Mouse (Mus musculus): Measurements from ENCODE around the gene Pdzrn3. TPM values are rescaled to one million over a fixed set of nuclear protein-coding genes. Genes with fewer than 3 reads are reported as not detected.

Gene Pdzrn3
- polyA plus RNA-seq, 1 experiment from 2014 or later: 0.54 TPM

DNA sequence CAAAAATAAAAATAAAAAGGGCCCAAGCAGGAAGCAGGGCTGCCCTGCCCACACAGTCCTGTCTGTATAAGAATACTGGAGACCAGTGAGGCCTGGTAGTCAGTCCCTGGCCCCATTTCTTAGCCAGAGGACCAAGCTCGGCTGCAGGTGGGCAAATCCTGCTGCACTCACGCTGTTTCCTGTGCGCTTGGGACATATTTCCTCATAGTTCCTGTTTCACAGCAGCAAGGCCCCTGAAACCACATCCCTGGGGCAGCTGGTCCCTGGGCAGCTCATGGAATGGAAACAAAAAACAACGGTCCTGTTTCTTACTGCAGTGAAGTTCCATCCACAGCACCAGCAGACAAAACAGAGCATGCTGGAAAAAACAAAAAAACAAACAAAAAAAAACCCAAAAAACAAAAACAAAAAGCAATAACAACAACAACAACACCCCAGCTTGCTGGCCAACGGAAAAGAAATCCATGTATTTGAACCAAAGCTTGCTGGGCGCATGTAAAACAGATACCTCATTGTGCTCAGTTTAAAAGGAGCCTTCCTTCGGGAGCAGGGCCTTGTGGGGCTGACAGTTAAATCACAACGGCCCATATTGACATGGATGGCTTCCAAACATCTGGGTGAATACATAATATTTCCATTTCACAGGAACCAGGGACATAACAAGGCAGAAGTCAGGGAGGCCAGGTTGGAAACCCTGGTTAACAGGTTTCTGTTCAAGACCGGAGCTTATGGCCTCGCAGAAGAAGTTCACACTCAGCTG lies 108.2 kb downstream of the Pdzrn3 start:
- Histone ChIP-seq H3K4me2 (ENCODE audit: low read depth, low read length) (no peak overlapping the region), H3K36me3 (ENCODE audit: control insufficient read depth, insufficient read depth) (no peaks in the 10 kb centered on the region), H3K27me3 (ENCODE audit: control insufficient read depth, insufficient read depth, low read depth, low read length) (no peaks in the 10 kb centered on the region), H3K9ac (ENCODE audit: low read depth, low read length) (no peak overlapping the region), H3K9me3 (replicated peaks; ENCODE audit: control insufficient read depth, low read length) (no peaks in the 10 kb centered on the region), H3K4me3 (ENCODE audit: low read depth, low read length) (no peak overlapping the region), H3K4me1 (ENCODE audit: control insufficient read depth, low read depth, low read length) (peaks cover 41% of the 10 kb centered on the region), H3K27ac (ENCODE audit: low read length) (peak overlapping the region; percentile 0; the same call in 1 of the 2 replicates)
- 50% methylated on average over 10 of the region's 10 CpGs for WGBS (ENCODE audit: insufficient replicate concordance)
- ATAC-seq (ENCODE audit: low read depth): no peak

DNA sequence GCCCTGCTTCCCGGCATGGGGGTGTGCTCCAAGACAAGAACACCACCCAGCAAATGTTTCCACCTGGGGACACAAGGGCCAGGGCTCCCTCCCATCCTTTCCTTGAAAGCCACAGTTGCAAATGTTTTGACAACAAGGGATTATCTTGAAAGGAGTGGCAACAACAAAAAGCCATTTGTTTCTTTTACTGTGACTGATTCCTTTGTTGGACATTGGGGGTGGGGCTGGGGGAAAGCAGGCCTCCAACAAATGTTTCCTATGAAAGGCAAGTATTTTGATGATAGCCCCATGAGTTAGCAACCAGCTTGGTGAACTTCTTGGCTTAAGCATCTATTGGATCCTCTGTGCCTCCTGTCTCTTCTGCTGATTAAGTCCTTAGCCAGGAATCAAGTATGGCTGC lies 109.4 kb downstream of the Pdzrn3 start:
- H3K27ac ChIP-seq (ENCODE audit: low read length): no peak overlapping the region
- no peak for ATAC-seq (ENCODE audit: low read depth)
- no peak overlapping the region for H3K4me3 ChIP-seq (ENCODE audit: low read depth, low read length)
- no peak overlapping the region for H3K4me2 ChIP-seq (ENCODE audit: low read depth, low read length)
- no peaks in the 10 kb centered on the region for H3K36me3 ChIP-seq (ENCODE audit: control insufficient read depth, insufficient read depth)
- H3K4me1 ChIP-seq (ENCODE audit: control insufficient read depth, low read depth, low read length): peaks cover 37% of the 10 kb centered on the region
- H3K9me3 ChIP-seq (replicated peaks; ENCODE audit: control insufficient read depth, low read length): no peaks in the 10 kb centered on the region
- H3K9ac ChIP-seq (ENCODE audit: low read depth, low read length): no peak overlapping the region
- 61% methylated on average over 1 of the region's 1 CpGs for WGBS (ENCODE audit: insufficient replicate concordance)
- no peaks in the 10 kb centered on the region for H3K27me3 ChIP-seq (ENCODE audit: control insufficient read depth, insufficient read depth, low read depth, low read length)

DNA sequence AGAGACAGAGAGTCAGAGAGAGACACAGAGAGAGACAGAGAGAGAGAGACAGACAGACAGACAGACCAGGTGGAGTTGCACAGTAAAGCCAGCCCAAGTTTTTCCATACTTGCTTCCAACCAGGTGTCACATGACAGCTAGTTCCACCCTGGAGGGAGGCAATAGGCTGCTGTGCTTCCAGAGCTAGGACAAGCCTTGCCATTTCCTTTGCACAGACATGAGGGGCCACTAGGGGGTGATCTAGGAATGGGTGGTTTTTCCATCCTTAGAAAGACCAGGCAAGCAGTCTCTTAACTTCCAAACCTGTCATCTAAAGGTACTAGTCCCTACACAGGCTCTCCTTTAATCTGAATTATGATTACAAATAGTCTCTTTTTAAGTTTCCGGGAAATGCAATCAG lies 110.9 kb downstream of the Pdzrn3 start:
- 31% methylated on average over 1 of the region's 1 CpGs for WGBS (ENCODE audit: insufficient replicate concordance)
- Histone ChIP-seq H3K36me3 (ENCODE audit: control insufficient read depth, insufficient read depth) (no peaks in the 10 kb centered on the region), H3K4me1 (ENCODE audit: control insufficient read depth, low read depth, low read length) (peaks cover 22% of the 10 kb centered on the region), H3K27me3 (ENCODE audit: control insufficient read depth, insufficient read depth, low read depth, low read length) (no peaks in the 10 kb centered on the region), H3K9ac (ENCODE audit: low read depth, low read length) (no peak overlapping the region), H3K27ac (ENCODE audit: low read length) (no peak overlapping the region), H3K4me3 (ENCODE audit: low read depth, low read length) (no peak overlapping the region), H3K4me2 (ENCODE audit: low read depth, low read length) (no peak overlapping the region), H3K9me3 (replicated peaks; ENCODE audit: control insufficient read depth, low read length) (no peaks in the 10 kb centered on the region)
- no peak for ATAC-seq (ENCODE audit: low read depth)

DNA sequence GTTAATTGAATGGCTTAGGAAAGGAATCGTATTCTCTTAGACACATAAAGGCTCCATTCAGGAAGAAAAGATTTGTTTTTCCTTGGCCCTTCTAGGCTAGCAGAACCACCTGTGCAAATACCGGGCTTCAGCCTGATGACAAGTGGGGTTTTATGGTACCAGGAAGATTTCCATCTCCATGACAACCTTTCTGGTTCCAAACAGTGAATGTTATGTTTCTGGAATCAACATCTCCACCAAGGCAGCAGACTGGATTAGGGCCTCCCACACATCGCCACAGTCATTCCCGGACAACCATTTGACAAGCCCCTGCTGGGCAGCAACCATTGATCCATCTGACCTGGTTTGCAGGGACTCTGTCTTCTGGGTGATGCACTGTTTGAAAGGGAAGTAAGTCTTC lies 114.2 kb downstream of the Pdzrn3 start:
- 46% methylated on average over 4 of the region's 4 CpGs for WGBS (ENCODE audit: insufficient replicate concordance)
- ATAC-seq (ENCODE audit: low read depth): no peak

DNA sequence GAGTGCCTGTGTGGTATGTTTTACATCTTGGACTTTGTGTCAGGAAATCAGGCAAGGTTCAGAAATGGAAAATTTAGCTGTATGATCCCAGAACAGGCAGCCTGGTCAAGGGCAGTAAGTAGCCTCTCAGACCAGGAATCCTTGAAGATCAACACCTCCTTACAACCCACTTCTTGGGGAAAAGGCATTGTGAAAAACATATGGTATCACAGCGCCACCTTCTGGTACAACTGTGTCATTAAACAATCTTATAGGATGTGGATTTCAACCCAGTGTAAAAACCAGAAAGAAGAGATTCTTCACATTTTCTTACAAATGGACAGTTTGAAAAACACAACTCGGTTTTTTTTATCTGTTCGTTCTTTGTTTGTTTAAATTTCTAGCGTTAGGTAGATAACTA lies 116.2 kb downstream of the Pdzrn3 start:
- Histone ChIP-seq H3K27ac (ENCODE audit: low read length) (no peak overlapping the region), H3K4me1 (ENCODE audit: control insufficient read depth, low read depth, low read length) (no peaks in the 10 kb centered on the region), H3K4me2 (ENCODE audit: low read depth, low read length) (no peak overlapping the region), H3K9ac (ENCODE audit: low read depth, low read length) (no peak overlapping the region), H3K4me3 (ENCODE audit: low read depth, low read length) (no peak overlapping the region), H3K36me3 (ENCODE audit: control insufficient read depth, insufficient read depth) (no peaks in the 10 kb centered on the region), H3K9me3 (replicated peaks; ENCODE audit: control insufficient read depth, low read length) (no peaks in the 10 kb centered on the region), H3K27me3 (ENCODE audit: control insufficient read depth, insufficient read depth, low read depth, low read length) (no peaks in the 10 kb centered on the region)
- no peak for ATAC-seq (ENCODE audit: low read depth)
- WGBS (ENCODE audit: insufficient replicate concordance): 5% methylated on average over 4 of the region's 4 CpGs

More for the DNA sequence above, 114.2 kb downstream of the Pdzrn3 start:
- H3K4me2 ChIP-seq (ENCODE audit: low read depth, low read length): no peak overlapping the region
- no peaks in the 10 kb centered on the region for H3K4me1 ChIP-seq (ENCODE audit: control insufficient read depth, low read depth, low read length)
- no peak overlapping the region for H3K27ac ChIP-seq (ENCODE audit: low read length)
- no peak overlapping the region for H3K4me3 ChIP-seq (ENCODE audit: low read depth, low read length)
- H3K9me3 ChIP-seq (replicated peaks; ENCODE audit: control insufficient read depth, low read length): no peaks in the 10 kb centered on the region
- no peaks in the 10 kb centered on the region for H3K36me3 ChIP-seq (ENCODE audit: control insufficient read depth, insufficient read depth)
- no peak overlapping the region for H3K9ac ChIP-seq (ENCODE audit: low read depth, low read length)
- no peaks in the 10 kb centered on the region for H3K27me3 ChIP-seq (ENCODE audit: control insufficient read depth, insufficient read depth, low read depth, low read length)

DNA sequence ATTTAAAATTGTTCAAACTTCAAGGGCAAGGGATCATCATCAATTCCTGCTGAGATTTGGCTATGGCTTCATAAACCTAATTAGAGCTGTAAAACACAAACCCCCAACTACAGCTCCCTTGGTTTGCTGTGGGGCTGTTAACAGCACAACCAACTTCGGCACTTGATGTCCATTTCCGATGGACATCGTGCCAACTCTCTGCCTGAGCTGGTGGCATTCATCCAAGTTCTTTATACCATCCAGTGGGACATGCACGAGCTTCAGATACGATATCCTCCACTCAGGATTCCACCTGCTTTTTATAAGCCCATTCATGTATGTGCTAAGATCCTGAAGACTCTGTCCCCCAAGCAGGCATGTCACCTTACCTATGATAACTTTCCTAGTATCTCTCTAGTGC lies 118.3 kb downstream of the Pdzrn3 start:
- 69% methylated on average over 5 of the region's 5 CpGs for WGBS (ENCODE audit: insufficient replicate concordance)
- H3K4me3 ChIP-seq (ENCODE audit: low read depth, low read length): no peak overlapping the region
- H3K9ac ChIP-seq (ENCODE audit: low read depth, low read length): no peak overlapping the region
- no peaks in the 10 kb centered on the region for H3K27me3 ChIP-seq (ENCODE audit: control insufficient read depth, insufficient read depth, low read depth, low read length)
- H3K36me3 ChIP-seq (ENCODE audit: control insufficient read depth, insufficient read depth): no peaks in the 10 kb centered on the region
- H3K27ac ChIP-seq (ENCODE audit: low read length): no peak overlapping the region
- ATAC-seq (ENCODE audit: low read depth): no peak
- H3K4me2 ChIP-seq (ENCODE audit: low read depth, low read length): no peak overlapping the region
- no peaks in the 10 kb centered on the region for H3K9me3 ChIP-seq (replicated peaks; ENCODE audit: control insufficient read depth, low read length)
- H3K4me1 ChIP-seq (ENCODE audit: control insufficient read depth, low read depth, low read length): no peaks in the 10 kb centered on the region

DNA sequence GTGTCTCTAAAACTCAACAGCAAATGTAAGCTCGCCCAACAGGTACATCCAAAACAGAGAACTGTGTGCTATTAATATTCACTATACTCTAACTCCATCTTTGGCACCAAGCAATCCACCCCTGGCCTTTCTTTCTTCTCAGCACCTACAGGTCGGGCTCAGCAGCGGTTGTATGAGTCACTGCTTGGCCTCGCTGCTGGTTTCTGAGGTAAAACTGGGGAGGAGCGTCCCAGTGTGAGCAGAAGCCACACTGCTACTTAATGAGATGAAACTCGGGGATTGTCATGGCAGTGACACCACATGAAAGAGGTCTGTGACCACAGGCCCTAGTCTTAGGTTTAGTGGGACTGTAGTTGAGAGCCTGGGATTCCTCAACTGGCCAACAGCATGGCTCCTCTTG lies 120.3 kb downstream of the Pdzrn3 start:
- ATAC-seq (ENCODE audit: low read depth): no peak
- 56% methylated on average over 6 of the region's 6 CpGs for WGBS (ENCODE audit: insufficient replicate concordance)
- H3K36me3 ChIP-seq (ENCODE audit: control insufficient read depth, insufficient read depth): no peaks in the 10 kb centered on the region
- H3K4me2 ChIP-seq (ENCODE audit: low read depth, low read length): no peak overlapping the region
- H3K27ac ChIP-seq (ENCODE audit: low read length): no peak overlapping the region
- no peak overlapping the region for H3K9ac ChIP-seq (ENCODE audit: low read depth, low read length)
- no peaks in the 10 kb centered on the region for H3K27me3 ChIP-seq (ENCODE audit: control insufficient read depth, insufficient read depth, low read depth, low read length)
- H3K4me3 ChIP-seq (ENCODE audit: low read depth, low read length): no peak overlapping the region
- H3K9me3 ChIP-seq (replicated peaks; ENCODE audit: control insufficient read depth, low read length): no peaks in the 10 kb centered on the region
- no peaks in the 10 kb centered on the region for H3K4me1 ChIP-seq (ENCODE audit: control insufficient read depth, low read depth, low read length)

DNA sequence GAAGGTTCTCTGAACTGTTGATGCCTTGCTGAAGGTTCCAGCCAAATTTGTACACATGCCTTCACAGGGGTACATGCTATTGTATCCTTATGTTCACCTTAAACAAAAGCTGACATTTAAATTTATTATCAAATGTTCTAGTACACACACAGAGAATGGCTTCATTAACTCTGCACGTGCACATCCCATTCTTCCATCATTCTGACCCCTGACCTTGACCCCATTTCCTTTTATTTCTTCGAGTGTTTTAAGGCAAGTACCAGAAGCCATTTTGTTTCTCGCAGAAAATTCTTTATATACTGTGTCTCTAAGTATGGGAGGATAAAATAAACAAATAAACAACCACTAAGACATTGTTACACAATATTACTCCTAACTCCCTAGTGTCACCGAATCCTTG lies 123.0 kb downstream of the Pdzrn3 start:
- Histone ChIP-seq H3K4me1 (ENCODE audit: control insufficient read depth, low read depth, low read length) (no peaks in the 10 kb centered on the region), H3K27me3 (ENCODE audit: control insufficient read depth, insufficient read depth, low read depth, low read length) (no peaks in the 10 kb centered on the region), H3K27ac (ENCODE audit: low read length) (no peak overlapping the region), H3K4me3 (ENCODE audit: low read depth, low read length) (no peak overlapping the region), H3K9me3 (replicated peaks; ENCODE audit: control insufficient read depth, low read length) (no peaks in the 10 kb centered on the region), H3K9ac (ENCODE audit: low read depth, low read length) (no peak overlapping the region), H3K4me2 (ENCODE audit: low read depth, low read length) (no peak overlapping the region), H3K36me3 (ENCODE audit: control insufficient read depth, insufficient read depth) (no peaks in the 10 kb centered on the region)
- ATAC-seq (ENCODE audit: low read depth): no peak
- 35% methylated on average over 4 of the region's 4 CpGs for WGBS (ENCODE audit: insufficient replicate concordance)

DNA sequence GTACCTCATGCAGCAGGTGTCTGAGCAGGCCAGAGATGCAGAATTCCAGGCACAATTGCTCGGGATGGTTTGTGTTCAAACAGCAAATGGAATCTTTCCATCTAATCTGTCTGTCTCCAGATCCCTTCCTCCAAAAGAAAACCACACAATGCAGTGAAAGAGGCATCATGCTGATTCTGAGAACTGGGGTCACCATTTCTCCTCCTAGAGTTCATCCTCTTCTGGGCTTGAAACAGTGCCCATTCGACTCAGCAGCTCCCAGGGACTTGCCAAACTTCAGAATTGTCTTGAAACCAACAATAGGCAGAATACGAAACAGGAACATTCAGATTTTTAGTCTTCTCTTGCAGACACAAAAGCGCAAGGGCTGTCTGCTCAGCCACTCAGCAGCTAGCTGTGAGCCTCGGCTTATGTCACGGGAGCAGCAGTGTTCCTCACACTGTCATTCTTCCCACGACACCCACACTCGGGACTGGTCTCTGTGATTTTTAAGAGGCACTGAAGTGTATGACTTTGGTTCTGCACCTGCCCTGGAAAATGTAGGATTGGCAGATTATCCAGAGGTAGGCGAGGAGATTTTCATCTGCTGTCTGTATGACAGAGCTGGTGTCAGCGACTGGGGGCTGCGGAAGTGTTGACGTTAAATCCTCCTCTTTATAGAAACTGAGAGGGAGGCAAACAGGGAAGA lies 125.6 kb downstream of the Pdzrn3 start:
- Histone ChIP-seq H3K36me3 (ENCODE audit: control insufficient read depth, insufficient read depth) (no peaks in the 10 kb centered on the region), H3K9ac (ENCODE audit: low read depth, low read length) (no peak overlapping the region), H3K9me3 (replicated peaks; ENCODE audit: control insufficient read depth, low read length) (no peaks in the 10 kb centered on the region), H3K4me2 (ENCODE audit: low read depth, low read length) (no peak overlapping the region), H3K4me3 (ENCODE audit: low read depth, low read length) (no peak overlapping the region), H3K27ac (ENCODE audit: low read length) (no peak overlapping the region), H3K4me1 (ENCODE audit: control insufficient read depth, low read depth, low read length) (no peaks in the 10 kb centered on the region), H3K27me3 (ENCODE audit: control insufficient read depth, insufficient read depth, low read depth, low read length) (no peaks in the 10 kb centered on the region)
- 65% methylated on average over 12 of the region's 12 CpGs for whole genome bisulfite sequencing (ENCODE audit: insufficient replicate concordance)
- no peak for ATAC-seq (ENCODE audit: low read depth)

All from liver, embryonic 16.5 days (tissue).